Mouse (Mus musculus) kidney, embryonic 15.5 days (tissue): Measurements from ENCODE around the gene Gm6460. TPM values are rescaled to one million over a fixed set of nuclear protein-coding genes. Genes with fewer than 3 reads are reported as not detected.
"Not testable (repeated sequence)": the region's sequence is repeated elsewhere in the genome, so short reads cannot be mapped to it uniquely, and the experiment has no call there.

ENCODE experiments used
- ATAC-seq: fragments of 200-750 bp; cut with Nextera tagmentation; replicated peaks from 2 replicates; pipeline ENCODE4 v1.8.0; 2017; ENCODE audit warnings: moderate TSS enrichment; ENCODE audit not compliant: low FRiP score
- H3K27ac ChIP-seq: fragments of 300-500 bp; sonication (generic); 2 replicates; pipeline ENCODE4 v1.5.1; 2015; ENCODE audit warnings: mild to moderate bottlenecking, inconsistent platforms
- H3K27me3 ChIP-seq: fragments of 300-500 bp; sonication (generic); 2 replicates; pipeline ENCODE4 v1.6.1; 2015; ENCODE audit warnings: inconsistent platforms
- H3K36me3 ChIP-seq: fragments of 300-500 bp; sonication (generic); 2 replicates; pipeline ENCODE4 v1.6.1; 2015; ENCODE audit warnings: inconsistent platforms
- H3K4me1 ChIP-seq: fragments of 300-500 bp; sonication (generic); 2 replicates; pipeline ENCODE4 v1.6.1; 2015; ENCODE audit warnings: inconsistent platforms
- H3K4me2 ChIP-seq: fragments of 300-500 bp; sonication (generic); 2 replicates; pipeline ENCODE4 v1.6.1; 2015; ENCODE audit warnings: moderate library complexity, mild to moderate bottlenecking, inconsistent platforms
- H3K4me3 ChIP-seq: fragments of 300-500 bp; sonication (generic); replicated peaks from 2 replicates; pipeline ENCODE4 v1.5.1; 2015; ENCODE audit warnings: mild to moderate bottlenecking, inconsistent platforms
- H3K9ac ChIP-seq: fragments of 300-500 bp; sonication (generic); 2 replicates; pipeline ENCODE4 v1.6.1; 2015; ENCODE audit warnings: mild to moderate bottlenecking, inconsistent platforms
- H3K9me3 ChIP-seq: fragments of 300-500 bp; sonication (generic); replicated peaks from 2 replicates; pipeline ENCODE4 v1.6.1; 2016; ENCODE audit warnings: inconsistent platforms
- WGBS: fragments of 180-500 bp; shearing (Covaris S2); methylation state at CpG from one replicate; pipeline ENCODE4 v1.1.7; 2015; ENCODE audit warnings: mixed read lengths; 5-methylcytosine and 5-hydroxymethylcytosine counted together
- polyA plus RNA-seq: library from polyadenylated mRNA; unstranded; fragments of >200 nt; fragmentation: Nextera tagmentation; extraction: Ambion mirVana; gene quantifications from 2 replicates; pipeline ENCODE4 v1.2.1, GENCODE M21; 2015

Gene Gm6460
- not detected in 2 replicates for polyA plus RNA-seq

GRCm38 (mm10) chr5:11594613-11595012 lies at the start of gene Gm6460:
Gm6460 (plus strand) TSS chr5:11594913.
- not testable (repeated sequence) for H3K4me3 ChIP-seq, H3K4me1 ChIP-seq, ATAC-seq, H3K9ac ChIP-seq, H3K27ac ChIP-seq, H3K9me3 ChIP-seq, H3K36me3 ChIP-seq, H3K4me2 ChIP-seq, H3K27me3 ChIP-seq
- WGBS = no CpG with 5 or more reads among the region's 3 CpGs

Other genes starting within 250 kb of the Gm6460 start
- gene Gm8897, start 178.5 kb upstream of the Gm6460 start, polyA plus RNA-seq = not detected in 2 replicates
- not detected in 2 replicates for gene Gm8906, start 92.2 kb upstream of the Gm6460 start, polyA plus RNA-seq
- gene Gm8922, start 87.0 kb downstream of the Gm6460 start, polyA plus RNA-seq = not detected in 2 replicates
- gene Gm8926, start 175.6 kb downstream of the Gm6460 start, polyA plus RNA-seq = not detected in 2 replicates